Mouse (Mus musculus) large intestine, adult 2 months (tissue): ENCODE measurements at regions not wholly inside any gene's neighbourhood (a gene's known extent, or its start where the extent isn't known, plus 50 kb on each side); places are given as distances from the start of the nearest gene placed in this dataset.

Experiments used
- DNase-seq: peaks from one replicate; pipeline ENCODE4 v3.0.0-alpha.2; 2012; ENCODE audit warnings: low read depth, low spot score
- WGBS: fragments of 180-500 bp; shearing (Covaris S2); methylation state at CpG from one replicate; pipeline ENCODE4 v1.1.7; 2018; 5-methylcytosine and 5-hydroxymethylcytosine counted together

DNA sequence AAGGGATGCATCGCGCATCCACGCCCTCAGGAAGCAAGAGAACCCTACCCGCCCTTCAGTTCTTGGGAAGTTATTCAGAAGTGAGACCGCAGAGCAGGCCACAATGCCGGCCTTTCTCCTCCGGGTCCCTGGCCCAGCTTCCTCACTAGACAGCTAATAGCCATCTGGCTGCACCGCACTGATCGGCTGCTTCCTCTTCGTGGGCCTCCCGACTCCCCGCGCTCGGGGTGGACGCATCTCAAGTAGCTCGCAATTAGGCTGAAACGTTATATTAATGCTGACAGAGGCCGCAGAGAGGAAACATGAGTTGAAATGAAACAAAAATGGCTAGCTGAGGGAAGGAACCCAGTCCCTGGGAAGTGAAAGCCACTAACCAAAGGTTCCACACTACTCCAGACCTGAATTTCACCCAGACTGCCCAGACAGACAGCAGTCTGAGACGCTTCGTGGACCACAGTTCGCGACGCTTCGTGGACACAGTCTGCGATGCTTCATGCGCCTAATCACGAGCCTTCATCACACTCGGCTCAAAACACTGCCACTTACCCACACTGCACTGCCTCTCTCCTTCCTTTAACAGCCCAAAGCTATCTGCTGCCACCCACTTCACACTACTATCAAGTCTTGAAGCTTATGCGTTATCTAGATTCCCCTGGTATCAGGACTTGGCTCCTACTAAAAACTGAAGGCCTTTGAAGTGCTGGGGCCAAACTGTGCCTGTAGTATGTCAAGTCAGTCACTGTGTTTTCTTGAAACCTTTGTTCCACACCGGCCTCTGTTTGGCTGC lies 170.0 kb upstream of the Rpl34 start:
- no peak for DNase-seq
- 79% methylated on average over 30 of the region's 30 CpGs for WGBS

DNA sequence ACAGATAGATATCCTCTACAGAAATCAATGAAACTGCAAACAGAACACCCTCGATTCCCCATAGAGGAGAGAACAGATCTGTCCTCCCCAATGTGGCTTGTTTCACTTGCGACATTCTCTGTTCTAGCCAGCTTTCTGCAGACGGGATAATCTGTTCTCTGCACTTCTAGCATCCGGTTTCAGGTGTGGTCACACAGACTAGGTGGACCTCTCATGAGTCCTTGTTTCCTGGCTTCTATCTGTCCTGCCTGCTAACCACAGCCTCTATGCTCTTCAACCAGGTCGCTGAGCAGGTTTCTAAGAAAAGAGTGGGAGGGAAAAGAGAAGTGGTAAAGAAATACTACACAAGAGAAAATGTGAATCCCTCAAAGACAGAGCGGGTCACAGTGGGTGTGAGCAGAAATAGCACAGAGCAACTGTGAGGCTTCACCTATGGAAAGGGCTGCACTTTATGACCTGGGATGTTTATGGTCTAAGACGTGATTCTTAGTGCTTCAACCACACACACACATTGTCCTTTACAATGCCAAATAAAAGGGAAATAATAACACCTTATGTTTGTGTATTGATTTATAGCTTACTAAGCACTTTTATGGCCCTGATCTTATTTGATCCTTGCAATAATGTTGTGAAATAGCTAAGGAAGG lies 164.1 kb upstream of the Rpl34 start:
- DNase-seq: no peak
- 41% methylated on average over 7 of the region's 7 CpGs for WGBS

DNA sequence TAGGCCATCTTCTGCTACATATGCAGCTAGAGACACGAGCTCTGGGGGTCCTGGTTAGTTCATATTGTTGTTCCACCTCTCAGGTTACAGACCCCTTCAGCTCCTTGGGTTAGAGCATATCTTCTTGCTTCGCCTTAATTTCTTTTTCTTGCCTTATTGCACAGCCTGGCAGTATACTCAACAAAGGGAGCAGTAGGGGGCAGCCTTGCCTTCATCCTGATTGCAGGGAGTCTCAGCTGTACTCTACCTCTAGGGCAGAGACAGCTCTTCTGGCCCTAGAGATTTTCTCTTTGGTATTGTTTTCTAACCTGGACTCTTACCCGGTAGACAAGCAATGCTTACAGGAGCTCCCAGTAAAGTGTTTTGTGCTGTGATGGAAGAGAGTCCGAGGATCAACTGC lies 161.1 kb upstream of the Rpl34 start:
- 85% methylated on average over 4 of the region's 4 CpGs for WGBS
- DNase-seq: no peak

DNA sequence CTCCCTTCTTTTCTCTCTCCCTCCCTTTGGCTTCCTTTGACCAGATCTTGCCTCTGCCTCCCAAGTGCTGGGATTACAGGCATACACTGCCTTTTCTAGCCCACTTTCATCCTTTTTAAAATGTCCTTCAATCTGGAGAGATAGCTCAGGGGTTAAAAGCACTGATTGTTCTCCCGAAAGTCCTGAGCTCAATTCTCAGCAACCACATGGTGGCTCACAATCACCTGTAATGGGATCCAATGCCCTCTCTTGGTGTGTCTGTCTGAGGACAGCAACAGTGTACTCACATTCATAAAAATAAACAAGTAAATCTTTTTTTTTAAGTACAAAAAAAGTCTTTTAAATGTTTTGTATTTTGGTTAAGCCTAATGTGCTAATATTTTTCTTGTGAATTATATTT lies 158.4 kb upstream of the Rpl34 start:
- WGBS: 71% methylated on average over 1 of the region's 1 CpGs
- DNase-seq: no peak

DNA sequence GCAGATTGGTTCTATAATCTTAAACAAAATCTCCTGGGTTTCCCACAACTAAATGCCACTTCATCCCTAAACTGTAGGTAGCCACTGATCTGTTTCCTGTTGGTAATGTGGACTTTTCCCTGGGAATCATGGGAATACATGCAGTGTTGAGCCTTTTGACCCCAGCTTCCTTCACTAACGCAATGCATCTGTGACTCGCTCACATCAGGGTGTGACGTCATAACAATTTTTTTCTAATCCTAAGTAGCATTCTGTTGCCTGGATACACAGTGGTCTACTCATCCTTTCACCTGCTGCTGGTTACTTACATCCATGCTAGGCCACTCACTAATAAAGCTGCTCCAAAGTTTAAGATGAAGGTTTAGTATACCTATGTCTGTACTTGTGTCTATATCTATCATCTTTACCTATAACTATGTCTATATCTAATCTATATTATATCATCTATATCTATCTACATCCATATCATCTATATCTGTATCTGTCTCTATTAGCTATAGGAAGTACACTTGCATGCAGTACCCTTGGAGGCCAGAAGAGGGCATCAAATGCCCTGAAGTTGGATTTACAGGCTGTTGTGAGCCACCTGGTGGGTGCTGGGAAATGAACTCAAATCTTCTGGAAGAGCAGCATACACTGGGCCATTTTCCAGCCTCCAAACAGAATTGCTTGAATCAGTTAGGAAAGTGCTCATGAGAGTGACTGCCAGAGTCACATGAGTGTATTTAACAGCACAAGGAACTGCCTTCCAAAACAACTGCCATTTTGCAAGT lies 157.5 kb upstream of the Rpl34 start:
- 76% methylated on average over 3 of the region's 3 CpGs for WGBS
- peak; percentile 6 for DNase-seq

DNA sequence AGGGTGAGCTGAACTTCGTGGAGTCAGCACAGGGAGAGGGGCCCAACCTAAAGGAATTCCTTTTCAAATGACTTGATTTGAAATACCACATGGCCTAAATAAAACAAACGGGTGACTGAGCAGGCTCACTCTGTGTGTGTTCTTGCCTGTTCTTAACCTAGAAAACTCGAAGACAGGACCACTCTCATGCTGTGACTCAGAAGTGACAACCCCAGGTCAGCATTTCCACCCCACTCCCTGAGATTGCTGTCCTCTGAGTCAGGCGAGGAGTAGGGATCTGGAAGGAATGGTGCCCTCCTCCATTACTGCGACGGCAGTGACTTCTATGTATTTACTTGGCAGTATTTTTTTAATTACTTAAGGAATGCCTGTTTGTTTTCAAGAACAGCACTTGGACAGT lies 155.8 kb upstream of the Rpl34 start:
- WGBS: 54% methylated on average over 6 of the region's 6 CpGs
- DNase-seq: no peak

DNA sequence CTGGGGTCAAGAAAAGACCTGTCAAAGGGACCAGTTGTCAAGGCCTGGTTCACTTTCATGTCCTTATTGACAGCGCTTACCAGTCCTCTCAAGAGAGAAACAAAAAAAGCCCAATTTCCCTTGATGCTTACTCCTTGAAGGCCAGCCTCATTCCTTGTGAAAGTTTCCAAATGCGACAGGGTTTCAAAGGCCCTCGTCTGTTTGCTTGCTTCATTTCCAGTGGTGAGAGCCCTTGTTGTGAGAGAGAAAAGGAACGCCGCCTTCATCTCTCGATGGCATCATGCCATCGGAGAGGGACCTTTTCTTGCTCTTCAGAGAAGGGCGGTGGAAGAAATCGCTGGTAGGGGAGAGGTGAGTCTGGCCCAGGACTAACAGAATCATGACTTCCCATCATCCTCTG lies 154.2 kb upstream of the Rpl34 start:
- no peak for DNase-seq
- WGBS: 93% methylated on average over 9 of the region's 9 CpGs

DNA sequence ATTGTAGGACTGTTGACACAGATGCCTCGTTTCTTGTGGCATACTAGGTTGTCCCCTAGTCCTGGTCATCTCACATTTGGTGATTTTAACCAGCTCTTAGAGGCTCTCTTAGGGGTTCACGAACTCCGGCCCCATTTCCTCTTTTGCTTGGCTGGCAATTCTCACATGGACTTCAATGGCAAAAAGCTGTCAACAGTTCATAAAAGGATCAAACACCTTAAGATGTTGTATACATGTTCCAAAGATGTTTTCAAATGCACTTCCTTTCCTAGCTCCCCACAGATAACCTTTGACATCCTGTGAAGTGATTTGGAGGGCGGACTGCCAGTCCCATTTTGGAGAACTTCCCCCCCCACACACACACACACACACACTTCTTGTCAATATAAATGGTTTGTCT lies 153.7 kb upstream of the Rpl34 start:
- DNase-seq: no peak
- 65% methylated on average over 4 of the region's 4 CpGs for WGBS

DNA sequence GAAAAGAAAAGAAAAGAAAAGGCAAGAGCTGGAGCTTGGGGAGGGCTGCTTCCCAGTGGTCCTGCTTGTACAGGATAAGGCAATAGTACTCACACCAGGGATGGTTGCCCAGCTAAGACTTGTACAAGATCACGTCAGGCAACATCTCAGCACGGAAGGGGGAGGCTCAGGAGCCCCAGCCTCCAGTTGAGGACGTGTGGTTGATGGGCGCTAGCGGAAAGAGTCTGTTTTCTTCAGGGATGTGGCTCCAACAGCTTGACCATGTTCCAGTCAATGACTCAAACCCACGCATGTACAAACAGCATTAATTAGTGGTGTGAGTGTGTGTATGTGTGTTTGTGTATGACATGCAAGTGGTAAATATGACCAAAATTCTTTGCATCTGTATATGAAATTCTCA lies 153.1 kb upstream of the Rpl34 start:
- DNase-seq: no peak
- 90% methylated on average over 6 of the region's 6 CpGs for WGBS

DNA sequence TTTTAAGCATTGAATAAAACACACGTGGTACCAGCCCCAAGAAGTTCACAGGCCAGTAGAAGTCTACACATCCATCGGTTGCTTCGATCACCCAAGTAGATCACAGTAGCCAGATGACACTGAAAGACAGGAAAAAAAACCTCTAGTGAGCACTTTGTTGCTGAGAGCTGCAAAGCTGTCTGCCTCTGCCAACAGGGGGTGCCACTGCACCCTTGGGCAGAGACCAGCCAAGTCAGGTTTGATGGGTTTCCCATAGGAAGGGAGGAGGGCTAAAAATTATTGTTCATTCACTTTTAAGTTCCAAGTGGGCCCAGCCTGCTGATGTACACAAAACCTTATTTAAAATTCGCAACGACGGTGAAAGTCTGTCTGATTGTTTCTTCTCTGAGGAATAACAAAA lies 150.3 kb upstream of the Rpl34 start:
- 83% methylated on average over 6 of the region's 6 CpGs for WGBS
- no peak for DNase-seq

DNA sequence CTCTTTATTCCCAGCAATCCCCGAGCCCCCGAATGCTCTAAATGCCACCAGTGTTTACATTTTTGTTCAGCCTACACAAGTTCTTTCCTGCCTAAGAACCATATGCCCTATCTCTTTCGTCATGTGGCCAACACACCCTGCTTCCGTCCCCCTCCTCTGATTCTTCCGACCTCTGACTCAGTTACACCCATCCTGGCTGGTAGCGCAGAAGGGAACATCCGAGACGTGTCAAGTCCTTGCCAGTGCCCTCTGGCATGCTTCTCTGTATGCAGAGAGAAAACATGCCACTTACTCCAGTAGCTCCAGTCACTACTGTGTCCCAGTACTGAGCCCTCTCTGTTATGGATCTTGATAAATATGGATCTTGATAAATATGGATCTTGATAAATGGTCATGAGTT lies 149.3 kb upstream of the Rpl34 start:
- no peak for DNase-seq
- 53% methylated on average over 8 of the region's 8 CpGs for WGBS

DNA sequence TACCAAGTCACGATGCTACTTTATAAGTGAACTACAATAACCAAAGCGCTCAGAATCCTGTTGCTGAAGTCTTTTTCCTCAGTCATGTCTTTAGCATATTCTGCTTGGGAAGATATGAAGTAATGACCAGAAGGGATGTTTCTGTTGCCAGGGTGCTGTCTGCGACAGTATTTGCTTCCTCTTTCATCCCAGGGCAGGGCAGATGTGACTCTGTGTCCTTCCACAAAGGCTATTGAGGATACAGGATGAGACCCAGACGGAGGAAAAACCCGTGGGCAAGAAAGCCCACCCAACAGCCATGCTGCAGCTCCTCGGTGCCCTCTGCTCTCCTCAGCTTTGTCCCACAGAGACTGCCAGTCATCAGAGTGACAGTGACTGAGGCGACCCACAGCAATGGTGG lies 148.6 kb upstream of the Rpl34 start:
- no peak for DNase-seq
- 80% methylated on average over 7 of the region's 7 CpGs for WGBS

DNA sequence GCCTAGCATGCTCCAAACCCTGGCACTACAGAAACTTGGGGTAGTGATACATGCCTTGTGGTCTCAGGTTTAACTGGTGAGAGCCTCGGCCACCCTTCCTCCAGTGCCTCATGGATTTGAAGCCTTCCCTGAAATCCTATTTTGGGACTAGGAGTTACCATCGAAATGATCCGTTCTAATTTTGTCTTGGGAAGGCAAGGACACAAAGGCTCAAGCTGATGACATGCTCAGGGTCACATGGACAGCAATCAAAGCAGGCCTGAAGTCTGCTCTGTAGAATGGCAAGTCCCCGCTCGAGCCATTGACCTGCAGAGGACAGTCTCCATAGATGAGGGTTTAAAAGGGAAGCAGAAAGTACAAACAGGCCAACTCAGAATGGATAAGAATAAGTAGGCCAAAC lies 147.8 kb upstream of the Rpl34 start:
- no peak for DNase-seq
- 87% methylated on average over 5 of the region's 5 CpGs for WGBS

DNA sequence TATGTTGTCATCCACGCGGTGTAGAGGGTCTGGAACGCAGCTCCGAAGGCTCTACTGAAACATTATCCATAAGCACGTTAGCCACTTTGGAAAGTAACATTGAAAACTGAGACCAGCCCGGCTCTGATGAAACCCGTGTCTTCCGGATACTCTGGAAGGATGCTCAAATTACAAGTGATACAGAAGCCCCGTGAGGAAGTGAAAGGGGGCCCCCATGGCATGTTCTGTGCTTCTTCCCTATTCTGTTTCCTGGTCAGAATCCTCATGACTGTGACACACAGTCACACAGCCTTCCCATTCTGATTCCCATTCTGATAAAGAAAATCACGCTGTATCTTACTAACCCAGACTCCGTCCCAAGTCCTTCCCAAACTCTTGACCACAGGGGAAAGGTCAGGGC lies 143.5 kb upstream of the Rpl34 start:
- WGBS: 76% methylated on average over 11 of the region's 11 CpGs
- DNase-seq: no peak

DNA sequence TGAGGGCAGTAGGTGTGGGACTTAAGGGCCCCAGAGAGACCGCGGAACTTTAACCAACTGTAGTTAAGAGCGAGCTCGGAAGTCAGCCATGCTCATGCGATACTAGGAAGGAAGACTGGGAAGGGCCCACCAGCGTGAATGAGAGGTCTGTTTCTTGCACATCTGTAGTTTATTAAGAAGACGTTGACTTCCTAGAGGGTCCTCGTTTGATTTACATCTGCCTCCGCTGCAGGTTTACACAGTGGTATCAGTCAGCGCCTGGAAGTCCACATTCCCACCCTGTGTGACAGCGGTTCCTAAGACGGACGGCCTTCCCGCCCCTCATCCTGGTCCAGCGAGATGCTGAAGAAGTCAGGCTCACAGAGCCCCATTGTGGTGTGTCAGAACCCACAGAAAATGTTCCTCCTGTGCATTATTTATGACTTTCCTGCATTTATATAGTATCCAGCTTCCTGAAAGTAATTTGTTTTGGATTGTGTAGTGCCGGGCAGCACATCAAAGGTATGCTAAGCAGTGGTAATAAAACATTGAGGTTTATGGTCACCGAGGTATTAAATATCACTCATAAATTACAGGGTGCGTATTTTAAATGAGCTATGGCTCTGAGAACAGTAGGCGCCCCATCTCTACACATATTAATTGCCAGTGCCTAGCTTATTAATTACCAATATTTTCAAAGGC lies 136.9 kb upstream of the Rpl34 start:
- no peak for DNase-seq

DNA sequence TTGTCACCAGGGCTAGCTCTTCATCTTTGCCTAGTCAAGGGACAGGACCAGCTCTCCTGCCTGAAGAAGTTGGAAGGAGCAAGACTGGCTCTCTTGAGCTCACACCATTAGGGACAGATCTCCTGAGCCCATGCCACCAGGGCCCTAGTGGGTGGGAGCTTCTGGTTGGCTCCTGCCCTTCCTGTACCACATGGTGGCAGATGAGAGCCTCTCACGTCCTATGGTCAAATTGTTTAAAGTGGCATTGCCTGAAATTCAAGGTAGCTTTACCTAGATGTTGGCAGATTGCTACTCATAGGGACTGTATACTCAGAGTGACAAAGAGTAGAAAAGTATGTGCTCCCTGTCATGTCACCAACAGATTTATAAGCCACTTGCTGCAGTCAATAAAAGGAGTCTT lies 134.6 kb upstream of the Rpl34 start:
- 71% methylated on average over 1 of the region's 1 CpGs for WGBS
- no peak for DNase-seq

More for the DNA sequence above, 136.9 kb upstream of the Rpl34 start:
- WGBS: 33% methylated on average over 19 of the region's 19 CpGs

DNA sequence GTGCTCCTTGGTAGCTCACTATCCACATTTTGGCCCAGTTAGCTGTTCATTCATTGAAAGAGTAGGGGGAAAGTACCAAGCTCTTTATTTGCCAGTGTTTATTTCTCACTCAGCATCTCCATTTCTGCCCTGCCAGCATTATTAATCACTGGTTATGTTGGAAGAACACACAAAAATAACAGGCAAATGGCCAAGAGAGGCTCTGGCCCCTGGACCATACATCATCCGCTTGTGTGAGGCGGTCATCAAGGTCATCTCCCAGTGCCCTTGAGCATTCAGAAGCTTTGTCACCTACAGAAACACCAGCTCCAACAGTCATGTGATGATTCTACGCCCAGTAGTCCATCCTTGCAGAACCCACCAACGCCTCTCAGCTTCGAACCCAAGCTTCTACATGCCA lies 133.2 kb upstream of the Rpl34 start:
- 94% methylated on average over 5 of the region's 5 CpGs for WGBS
- DNase-seq: no peak

DNA sequence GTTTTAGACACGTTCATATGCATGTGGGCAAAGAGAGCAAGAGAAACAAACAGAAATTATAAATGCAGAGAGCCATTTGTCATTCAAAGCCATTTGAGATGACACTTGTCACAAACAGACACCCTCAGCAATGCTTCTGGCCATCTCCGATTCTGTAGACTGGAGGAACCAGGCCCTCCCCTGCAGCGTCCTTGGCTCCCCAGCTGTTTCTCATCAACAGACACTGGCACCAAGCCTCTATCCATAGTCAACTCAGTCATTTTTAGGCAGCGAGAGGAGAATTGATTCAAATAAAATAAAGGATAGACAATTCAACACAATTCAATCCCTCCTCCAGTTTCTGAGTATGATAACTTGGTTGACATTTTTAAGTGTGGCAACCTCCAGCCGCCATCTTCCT lies 130.1 kb upstream of the Rpl34 start:
- WGBS: 88% methylated on average over 5 of the region's 5 CpGs
- no peak for DNase-seq

DNA sequence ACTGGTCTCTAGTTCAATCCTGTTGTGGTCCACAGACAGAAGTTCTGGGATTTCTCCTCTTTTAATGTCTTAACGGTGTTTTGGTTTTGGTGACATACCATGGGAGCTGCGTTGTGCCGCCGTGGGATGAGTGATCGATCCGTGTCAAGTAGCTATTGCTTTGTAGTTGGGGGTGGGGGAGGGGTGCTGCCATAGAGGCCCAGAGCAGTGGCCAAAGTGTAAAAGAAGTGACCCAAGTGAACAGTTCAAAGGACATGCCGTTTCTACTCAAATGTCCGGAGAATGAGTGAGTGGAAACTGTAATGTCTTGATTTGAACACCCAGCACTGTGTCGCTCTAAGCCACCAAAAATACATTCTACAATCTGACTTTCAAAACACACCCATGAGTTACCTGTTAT lies 123.7 kb upstream of the Rpl34 start:
- no peak for DNase-seq

DNA sequence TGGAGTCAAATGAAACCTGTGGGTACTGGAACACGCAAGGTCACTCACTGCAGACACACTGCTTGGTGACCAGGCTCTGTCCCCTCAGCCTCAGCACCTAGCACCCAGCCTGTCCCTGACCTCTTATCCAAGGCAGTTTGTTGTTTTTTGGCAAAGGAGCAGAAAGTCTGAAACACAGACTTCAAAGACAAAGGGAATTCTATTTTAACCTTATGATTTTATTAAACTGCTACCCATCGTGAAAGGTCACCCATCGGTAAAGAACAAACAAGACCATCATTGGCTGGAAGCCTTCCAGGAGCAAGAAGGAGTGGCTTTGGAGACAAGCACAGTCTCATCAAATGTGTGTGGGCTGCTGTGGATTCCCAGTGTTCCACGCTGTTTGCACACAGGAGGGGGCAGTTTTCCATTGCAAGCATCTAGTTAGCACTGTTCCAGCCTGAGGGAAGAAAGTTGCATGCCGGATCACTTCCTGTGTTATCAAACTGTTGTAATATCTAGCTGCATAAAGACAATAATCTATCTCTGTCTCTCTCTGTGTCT lies 120.6 kb upstream of the Rpl34 start:
- no peak for DNase-seq
- whole genome bisulfite sequencing: 22% methylated on average over 5 of the region's 5 CpGs

More for the DNA sequence above, 123.7 kb upstream of the Rpl34 start:
- WGBS: 89% methylated on average over 9 of the region's 9 CpGs
